Mouse (Mus musculus) midbrain, postnatal 0 days (tissue): ENCODE measurements around the gene Adamts18. TPM values are rescaled to one million over a fixed set of nuclear protein-coding genes. Genes with fewer than 3 reads are reported as not detected.

Experiments used
- ATAC-seq: fragments of 200-750 bp; cut with Nextera tagmentation; 2 replicates; pipeline ENCODE4 v1.8.0; 2017; ENCODE audit warnings: moderate number of reproducible peaks, mild to moderate bottlenecking, moderate TSS enrichment, moderate library complexity; ENCODE audit not compliant: low FRiP score
- DNase-seq: peaks from one replicate; pipeline ENCODE4 v3.0.0-alpha.2; 2015; ENCODE audit warnings: low spot score
- H3K27ac ChIP-seq: fragments of 300-500 bp; sonication (generic); 2 replicates; pipeline ENCODE4 v1.5.1; 2014; ENCODE audit warnings: low read depth, mild to moderate bottlenecking, low read length, mixed read lengths
- H3K27me3 ChIP-seq: fragments of 300-500 bp; sonication (generic); 2 replicates; pipeline ENCODE4 v1.6.1; 2014; ENCODE audit warnings: low read length, control low read depth, mixed read lengths; ENCODE audit not compliant: insufficient read depth
- H3K36me3 ChIP-seq: fragments of 300-500 bp; sonication (generic); 2 replicates; pipeline ENCODE4 v1.6.1; 2014; ENCODE audit warnings: low read length, control low read depth, mixed read lengths; ENCODE audit not compliant: insufficient read depth
- H3K4me1 ChIP-seq: fragments of 300-500 bp; sonication (generic); 2 replicates; pipeline ENCODE4 v1.6.1; 2014; ENCODE audit warnings: mild to moderate bottlenecking, control low read depth, antibody characterized with exemption, low read length, mixed read lengths; ENCODE audit not compliant: insufficient read depth
- H3K4me2 ChIP-seq: fragments of 300-500 bp; sonication (generic); 2 replicates; pipeline ENCODE4 v1.6.1; 2014; ENCODE audit warnings: low read depth, mild to moderate bottlenecking, low read length, mixed read lengths; ENCODE audit not compliant: poor library complexity, severe bottlenecking
- H3K4me3 ChIP-seq: fragments of 300-500 bp; sonication (generic); 2 replicates; pipeline ENCODE4 v1.5.1; 2014; ENCODE audit warnings: low read depth, mild to moderate bottlenecking, low read length, moderate library complexity
- H3K9ac ChIP-seq: fragments of 300-500 bp; sonication (generic); replicated peaks from 2 replicates; pipeline ENCODE4 v1.6.1; 2014; ENCODE audit warnings: mild to moderate bottlenecking, low read length, moderate library complexity, mixed read lengths; ENCODE audit not compliant: poor library complexity, severe bottlenecking
- H3K9me3 ChIP-seq: fragments of 300-500 bp; sonication (generic); 2 replicates; pipeline ENCODE4 v1.6.1; 2016; ENCODE audit warnings: low read length, control low read depth
- CTCF ChIP-seq: IDR thresholded peaks from 2 replicates; pipeline ENCODE4 v1.5.1; 2016; ENCODE audit warnings: antibody characterized with exemption, mild to moderate bottlenecking
- WGBS: fragments of 180-500 bp; shearing (Covaris S2); extraction: QIAGEN DNeasy Blood & Tissue Kit; methylation state at CpG from one replicate; pipeline ENCODE4 v1.1.7; 2014; 5-methylcytosine and 5-hydroxymethylcytosine counted together
- polyA plus RNA-seq: library from polyadenylated mRNA; unstranded; fragments of >200 nt; fragmentation: Nextera tagmentation; extraction: Ambion mirVana; gene quantifications from 2 replicates; pipeline ENCODE4 v1.2.1, GENCODE M21; 2015
- total RNA-seq: library from RNA; depleted of rRNA; stranded (reverse); fragments of >200 nt; gene quantifications from 2 replicates; pipeline ENCODE4 v1.2.3, GENCODE M21; 2014

Gene Adamts18
- total and polyA plus RNA-seq, 2 experiments from 2014 or later, result 3.2 to 4.9 TPM

DNA sequence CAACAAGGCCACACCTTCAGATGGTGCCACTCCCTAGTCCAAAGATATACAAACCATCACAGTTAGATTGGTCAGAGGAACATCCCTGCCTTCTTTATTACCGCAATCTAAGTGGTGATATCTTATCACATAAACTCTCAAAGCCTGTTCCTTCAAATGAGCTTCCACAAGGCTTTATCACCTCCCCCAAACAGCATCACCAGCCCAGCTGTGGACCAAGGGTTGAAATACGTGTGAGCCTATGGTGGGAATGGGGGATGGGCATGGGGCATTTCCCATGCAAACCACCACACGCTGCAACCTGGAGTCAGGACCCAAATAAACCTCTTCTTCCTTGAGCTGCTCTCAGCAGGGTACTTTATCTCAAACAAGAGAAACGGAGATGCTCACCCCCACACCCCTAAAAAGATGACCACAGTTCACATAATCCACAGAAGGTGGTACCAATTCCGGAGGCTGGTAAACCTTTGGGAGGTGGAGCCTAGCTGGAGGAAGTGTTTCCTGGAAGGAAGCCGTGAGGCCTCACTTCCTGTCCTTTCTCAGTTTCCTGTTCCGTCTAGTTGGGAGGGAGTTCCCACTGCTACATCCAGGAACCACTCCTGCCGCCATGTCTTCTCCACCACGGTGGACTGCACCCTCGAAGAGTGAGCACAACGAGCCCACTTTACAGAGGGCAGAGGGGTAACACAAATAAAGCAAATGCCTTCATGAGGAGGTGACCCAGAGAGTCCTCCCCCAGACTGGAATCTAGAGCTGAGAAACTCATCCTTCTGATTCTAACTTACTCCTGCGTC, 11.5 kb upstream of the Adamts18 start:
- no peak for TF ChIP-seq CTCF
- no peaks in the 10 kb centered on the region for H3K27me3 ChIP-seq
- H3K4me1 ChIP-seq, result no peaks in the 10 kb centered on the region
- ATAC-seq (no peak), DNase-seq (no peak)
- H3K4me3 ChIP-seq, result no peak overlapping the region
- H3K36me3 ChIP-seq, result no peaks in the 10 kb centered on the region
- no peak overlapping the region for H3K27ac ChIP-seq
- 91% methylated on average over 12 of the region's 12 CpGs for WGBS
- no peak overlapping the region for H3K4me2 ChIP-seq
- no peak overlapping the region for H3K9ac ChIP-seq
- no peaks in the 10 kb centered on the region for H3K9me3 ChIP-seq

DNA sequence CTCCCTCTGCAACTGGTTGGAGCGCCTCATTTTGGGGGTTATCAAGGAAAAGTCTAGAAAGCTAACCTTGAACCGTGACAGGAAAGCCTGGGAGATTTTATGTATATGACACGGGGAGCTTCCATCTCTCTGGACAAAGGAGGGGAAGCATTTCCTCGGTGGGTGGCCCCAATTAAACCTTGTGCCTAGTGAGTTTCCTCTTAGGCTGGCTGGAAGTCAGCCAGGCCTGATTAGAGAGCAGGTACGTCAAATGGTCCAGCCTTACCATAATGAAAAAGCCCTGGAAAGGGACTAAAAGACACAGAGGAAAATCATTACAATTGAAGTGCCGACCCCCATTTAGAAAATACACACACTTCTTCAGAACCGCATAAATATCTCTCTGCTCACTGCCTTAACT, 10.3 kb upstream of the Adamts18 start:
- Histone ChIP-seq H3K9ac (no peak overlapping the region), H3K4me2 (no peak overlapping the region), H3K4me3 (no peak overlapping the region), H3K4me1 (no peaks in the 10 kb centered on the region), H3K27ac (no peak overlapping the region), H3K27me3 (no peaks in the 10 kb centered on the region), H3K9me3 (no peaks in the 10 kb centered on the region), H3K36me3 (no peaks in the 10 kb centered on the region)
- no peak for TF ChIP-seq CTCF
- DNase-seq, result no peak
- no peak for ATAC-seq
- 55% methylated on average over 7 of the region's 7 CpGs for WGBS

DNA sequence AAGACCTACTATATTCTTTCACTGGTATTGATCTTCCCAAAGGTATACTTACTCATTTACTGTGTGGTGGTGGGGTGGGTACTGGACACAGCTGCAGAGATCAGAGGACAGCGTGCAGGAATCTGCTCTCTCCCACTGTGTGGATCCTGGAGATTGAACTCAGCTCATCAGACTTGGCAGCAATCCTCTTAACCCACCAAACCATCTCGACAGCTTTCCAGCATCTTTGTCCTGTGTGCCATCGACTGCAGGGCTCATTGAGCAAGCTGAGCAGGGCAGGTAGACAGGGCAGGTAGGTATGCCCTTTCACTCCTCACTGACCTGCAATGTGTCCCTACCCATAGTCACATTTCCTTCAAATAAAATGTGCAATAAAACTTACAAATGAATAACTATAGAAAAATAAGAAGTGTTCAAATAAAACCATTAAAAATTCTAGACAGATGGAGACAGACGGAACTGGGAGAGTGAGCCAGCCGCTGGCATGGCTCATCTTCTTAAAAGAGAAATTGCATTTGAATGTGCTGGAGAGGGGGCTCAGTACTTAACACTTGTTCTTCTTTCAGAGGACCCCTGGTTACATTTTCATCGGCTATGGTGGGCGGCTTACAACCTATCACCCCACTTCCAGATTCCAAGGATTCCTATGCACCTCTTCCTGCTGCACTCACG, 6.2 kb upstream of the Adamts18 start:
- 78% methylated on average over 8 of the region's 8 CpGs for WGBS

DNA sequence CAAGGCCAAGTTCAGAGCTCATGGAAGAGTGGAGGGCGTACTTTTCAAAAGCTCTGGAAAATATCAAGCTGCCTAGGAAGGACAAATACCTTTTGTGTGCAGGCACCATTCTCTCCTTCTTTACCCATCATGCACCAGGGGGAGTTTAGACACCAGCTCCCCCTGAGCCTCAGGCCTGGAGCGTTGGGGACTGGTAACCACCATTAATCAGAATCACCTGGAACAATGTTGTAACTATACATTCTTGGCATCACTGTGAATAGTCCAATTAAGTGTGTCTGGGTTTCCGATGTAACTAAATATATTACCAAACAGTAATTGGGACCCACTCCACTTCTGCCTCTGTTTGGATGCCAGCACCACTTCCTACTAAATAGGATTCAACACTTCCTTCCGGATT, 5.2 kb upstream of the Adamts18 start:
- no peak overlapping the region for H3K27ac ChIP-seq
- ATAC-seq, result no peak
- no peak for TF ChIP-seq CTCF

More for the DNA sequence above, 6.2 kb upstream of the Adamts18 start:
- Histone ChIP-seq H3K27ac (no peak overlapping the region), H3K9me3 (no peaks in the 10 kb centered on the region), H3K36me3 (no peaks in the 10 kb centered on the region), H3K4me2 (no peak overlapping the region), H3K27me3 (no peaks in the 10 kb centered on the region), H3K4me3 (no peak overlapping the region), H3K4me1 (no peaks in the 10 kb centered on the region), H3K9ac (no peak overlapping the region)
- DNase-seq (no peak), ATAC-seq (no peak)
- TF ChIP-seq CTCF, result no peak

DNA sequence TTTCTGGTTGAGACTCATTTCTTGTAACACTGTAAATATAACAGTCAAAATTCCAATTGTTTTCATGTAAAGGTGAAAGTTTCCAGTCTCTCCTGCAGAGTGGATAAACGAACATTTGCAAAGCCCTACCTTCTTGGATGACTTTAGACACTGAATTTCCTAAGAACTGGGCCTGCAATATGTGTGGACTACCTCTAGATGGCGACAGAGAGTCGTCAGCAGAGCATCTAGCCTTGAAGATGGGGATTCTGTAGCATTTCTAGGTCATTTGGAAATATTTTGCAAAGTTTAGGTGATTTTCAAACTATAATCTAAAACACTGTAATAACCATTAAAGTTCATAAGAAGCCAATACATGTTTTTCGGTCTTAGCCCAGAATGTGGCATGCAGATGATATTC, 3.1 kb upstream of the Adamts18 start:
- Histone ChIP-seq H3K4me2 (no peak overlapping the region), H3K27me3 (no peaks in the 10 kb centered on the region), H3K9ac (no peak overlapping the region), H3K36me3 (no peaks in the 10 kb centered on the region), H3K4me1 (no peaks in the 10 kb centered on the region), H3K9me3 (no peaks in the 10 kb centered on the region), H3K4me3 (no peak overlapping the region), H3K27ac (no peak overlapping the region)
- ATAC-seq (no peak), DNase-seq (no peak)
- TF ChIP-seq CTCF, result peak; percentile 75
- WGBS, result 43% methylated on average over 4 of the region's 4 CpGs

More for the DNA sequence above, 5.2 kb upstream of the Adamts18 start:
- no peak for DNase-seq
- 78% methylated on average over 4 of the region's 4 CpGs for WGBS
- H3K4me1 ChIP-seq, result no peaks in the 10 kb centered on the region
- H3K27me3 ChIP-seq, result no peaks in the 10 kb centered on the region
- no peak overlapping the region for H3K4me2 ChIP-seq
- H3K9ac ChIP-seq, result no peak overlapping the region
- H3K36me3 ChIP-seq, result no peaks in the 10 kb centered on the region
- no peak overlapping the region for H3K4me3 ChIP-seq
- no peaks in the 10 kb centered on the region for H3K9me3 ChIP-seq

DNA sequence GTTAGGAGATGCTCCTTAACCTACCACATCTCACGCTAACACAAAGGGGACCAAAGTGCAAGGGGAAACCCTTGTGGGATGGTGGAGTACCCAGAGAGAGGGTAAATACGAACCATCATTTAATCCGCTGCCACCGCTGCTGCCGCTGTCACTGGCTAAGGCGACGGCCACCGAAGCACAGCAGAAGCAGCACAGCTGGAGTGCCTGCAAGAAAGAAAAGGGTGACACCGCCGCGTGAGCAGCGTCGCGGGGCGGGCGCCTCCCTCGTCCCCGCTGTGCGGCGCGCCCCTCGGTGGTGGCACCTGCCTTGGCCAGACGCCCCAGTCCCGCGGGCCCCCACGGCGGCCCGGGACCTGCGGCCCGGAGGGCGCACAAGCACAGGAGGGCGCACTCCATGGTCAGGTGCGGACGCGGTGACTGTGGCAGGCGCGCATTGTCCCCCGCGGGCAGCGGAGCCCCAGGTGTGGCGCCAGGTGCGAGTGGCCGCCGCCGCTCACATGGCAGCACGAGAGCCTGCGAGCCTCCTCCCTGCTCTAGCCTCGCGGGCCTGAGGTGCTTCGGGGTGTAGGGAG, 371 bp downstream of the Adamts18 start:
- Histone ChIP-seq H3K4me2 (peak overlapping the region; percentile 97), H3K36me3 (no peaks in the 10 kb centered on the region), H3K9me3 (no peaks in the 10 kb centered on the region), H3K4me1 (no peaks in the 10 kb centered on the region), H3K9ac (peak overlapping the region; percentile 78), H3K4me3 (peak overlapping the region; percentile 68), H3K27ac (peak overlapping the region; percentile 72), H3K27me3 (no peaks in the 10 kb centered on the region)
- DNase-seq, result peak; percentile 13
- no peak for TF ChIP-seq CTCF
- whole genome bisulfite sequencing, result under 1% methylated on average over 45 of the region's 50 CpGs
- peak; percentile 65 for ATAC-seq
